Mouse (Mus musculus) heart, postnatal 10 days (tissue): Measurements from ENCODE around the gene Slc22a29. TPM values are rescaled to one million over a fixed set of nuclear protein-coding genes. Genes with fewer than 3 reads are reported as not detected.
A peak's percentile ranks its signal among the peaks of the same experiment; 100 is the strongest.
"Not testable (repeated sequence)": the region's sequence is repeated elsewhere in the genome, so short reads cannot be mapped to it uniquely, and the experiment has no call there.

Source experiments
- DNase-seq, 2 experiments: peaks; one replicate each; pipeline ENCODE4 v3.0.0; 2021
- intact Hi-C: fragments of 180-260 bp; cut with DNase I; formaldehyde crosslinking; loops from one replicate; pipeline ENCODE4 v1.15.1; 2025
- total RNA-seq, 2 experiments: library from RNA; stranded (reverse); gene quantifications; 2 replicates each; pipeline ENCODE4 v1.2.3; 2021

Gene Slc22a29
- not detected for total RNA-seq

DNA sequence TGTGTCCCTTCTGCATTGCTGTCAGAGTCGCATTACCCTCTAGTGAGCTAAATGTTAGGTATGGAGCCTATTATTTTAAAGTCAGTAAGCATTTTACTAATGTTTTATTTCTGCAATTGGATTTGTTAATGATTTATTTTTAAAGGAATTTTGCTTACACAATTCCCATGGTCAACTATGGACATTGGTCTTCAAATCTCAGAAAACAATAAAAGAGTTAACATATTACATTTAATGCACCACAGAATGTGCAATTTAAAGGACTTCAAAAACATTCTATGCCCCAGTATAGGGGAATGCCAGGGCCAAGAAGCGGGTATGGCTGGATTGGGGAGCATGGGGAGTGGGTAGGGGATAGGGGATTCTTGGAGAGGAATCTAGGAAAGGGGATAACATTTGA lies at the start of gene Slc22a29:
Gene Slc22a29 (minus strand): TSS at position 101 of the 400 bp plus-strand sequence.
- no peak for DNase-seq
- intact Hi-C loops: no loop called here

DNA sequence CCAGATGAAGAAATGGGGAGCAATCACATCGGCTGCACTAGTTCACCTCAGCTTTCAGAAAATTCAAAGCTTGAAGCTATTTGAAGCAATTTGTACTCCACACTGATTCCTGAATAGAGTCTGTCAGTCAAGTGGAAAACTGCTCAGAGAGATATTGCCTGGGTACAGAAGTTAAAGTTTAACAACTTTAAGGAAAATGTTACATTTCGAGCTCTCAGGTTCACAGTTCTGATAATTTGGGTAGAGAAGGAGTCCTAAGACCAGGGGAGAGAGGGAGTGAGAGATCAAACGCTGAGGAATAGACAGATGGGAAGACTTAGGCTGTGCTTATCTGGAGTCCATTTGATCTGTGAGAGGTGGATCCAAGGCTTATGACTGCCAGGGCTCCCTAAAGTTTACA lies 46.6 kb upstream of the Slc22a29 start:
- intact Hi-C loops: no loop called here
- DNase-seq: no peak

DNA sequence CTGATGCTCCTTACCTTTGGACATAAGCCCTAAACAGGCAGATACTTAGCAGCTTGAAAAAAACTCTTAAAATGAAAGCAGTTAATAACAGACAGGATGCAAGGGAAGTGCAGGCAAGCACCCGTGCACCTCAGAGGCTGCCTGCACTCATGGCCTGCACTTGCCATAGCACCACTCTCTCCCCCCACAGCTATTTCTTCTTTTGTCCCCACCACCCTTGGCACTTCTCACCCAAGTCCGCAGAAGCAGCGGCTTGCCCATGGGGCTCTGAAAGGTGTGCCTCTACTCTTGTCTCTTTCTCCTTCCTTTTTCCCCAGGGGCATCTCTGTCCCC lies 34.0 kb upstream of the Slc22a29 start:
- DNase-seq: no peak
- intact Hi-C loops: no loop called here

DNA sequence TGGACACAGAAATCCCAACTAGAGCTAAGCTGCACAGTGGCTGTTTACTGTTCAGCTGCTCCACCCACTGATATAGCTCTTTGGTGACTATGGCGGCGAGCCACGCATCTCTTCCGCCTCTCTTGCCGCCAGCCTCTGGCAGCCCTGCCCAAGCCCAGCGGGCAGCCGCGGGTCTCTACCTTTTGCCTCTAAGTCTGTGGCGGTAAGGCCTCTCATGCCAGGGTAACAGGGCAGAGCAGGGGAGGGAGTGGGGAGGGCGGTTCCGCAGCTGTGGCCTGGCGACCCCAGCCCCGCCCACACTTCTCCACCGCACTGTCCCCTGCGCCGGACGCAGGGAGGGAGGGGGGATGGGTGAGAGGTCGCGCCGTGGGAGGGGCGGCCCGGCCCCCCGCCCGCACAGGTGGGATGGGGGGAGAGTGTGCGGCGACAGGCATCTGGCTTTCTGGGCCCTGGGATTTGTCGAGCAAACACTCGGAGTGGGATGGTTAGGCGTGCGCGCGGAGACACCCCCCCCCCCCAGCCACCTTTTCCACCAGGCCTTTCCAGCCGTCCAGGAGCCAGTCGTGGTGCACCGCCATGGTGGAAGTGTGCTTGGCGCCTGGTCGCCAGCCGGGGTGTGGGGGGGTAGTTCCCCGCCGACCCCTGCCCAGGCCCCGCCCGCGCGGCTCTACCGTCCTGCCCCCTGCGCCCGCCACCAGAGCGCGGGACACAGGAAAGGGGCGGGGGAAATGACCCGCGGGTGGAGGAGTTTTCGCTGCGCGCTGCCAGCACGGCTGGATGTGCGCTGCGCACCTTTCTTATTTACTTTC lies 33.4 kb upstream of the Slc22a29 start:
- intact Hi-C loops: no loop called here
- DNase-seq: peak; percentile 20 to 23

DNA sequence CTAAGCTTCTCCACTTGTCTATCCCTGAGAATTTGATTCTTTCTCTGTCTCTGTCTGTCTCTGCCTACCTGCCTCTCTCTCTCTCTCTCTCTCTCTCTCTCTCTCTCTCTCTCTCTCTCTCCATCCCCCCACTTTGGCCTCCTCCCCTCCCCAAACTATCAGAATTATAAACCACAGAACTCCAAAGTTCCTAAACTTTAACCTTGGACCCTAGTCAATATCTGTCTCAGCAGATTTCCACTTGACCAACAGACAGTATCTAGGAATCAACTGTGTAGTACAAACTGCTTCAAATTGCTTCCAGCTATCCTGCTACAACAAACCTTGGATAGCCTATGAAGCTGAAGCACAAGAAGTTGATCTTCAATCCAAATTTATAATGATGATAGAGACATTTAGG lies 10.2 kb upstream of the Slc22a29 start:
- DNase-seq: no peak
- intact Hi-C loops: no loop called here

DNA sequence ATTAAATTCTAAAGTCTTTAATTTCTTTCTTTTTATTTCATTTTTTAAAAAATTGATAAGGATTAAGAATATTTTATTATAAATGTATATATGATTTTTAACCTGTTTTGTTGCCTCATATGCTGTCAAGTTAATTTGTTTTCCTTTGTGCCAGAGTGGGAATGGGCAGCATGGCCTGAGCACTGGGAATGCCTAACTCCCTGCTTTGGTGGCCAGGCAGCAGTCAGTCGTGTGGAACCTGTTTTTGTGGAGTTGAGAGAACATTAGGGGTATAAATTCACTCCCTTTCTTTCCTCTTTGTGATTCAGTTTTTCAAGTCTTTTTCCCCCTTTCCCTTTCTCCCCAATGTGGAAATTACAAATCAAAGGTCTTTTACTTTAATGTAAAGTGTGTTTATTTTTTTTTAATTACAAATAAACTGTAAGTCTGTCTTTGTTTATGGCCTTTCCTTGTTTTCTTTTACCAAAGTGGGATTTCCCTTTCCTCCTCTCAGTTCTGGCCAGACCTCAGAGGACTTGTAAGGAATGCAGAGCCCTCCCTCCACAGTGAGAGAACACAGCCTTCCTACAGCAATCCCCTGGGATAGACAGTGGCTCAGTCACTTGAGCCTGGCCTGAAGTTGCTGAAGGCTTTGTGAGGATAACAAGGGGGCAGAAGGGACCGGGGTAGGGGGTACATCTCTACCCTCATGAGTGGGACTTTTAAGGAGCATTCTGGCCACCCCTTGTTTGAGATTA lies 69.7 kb downstream of the Slc22a29 start:
- intact Hi-C loops: no loop called here
- no peak for DNase-seq

DNA sequence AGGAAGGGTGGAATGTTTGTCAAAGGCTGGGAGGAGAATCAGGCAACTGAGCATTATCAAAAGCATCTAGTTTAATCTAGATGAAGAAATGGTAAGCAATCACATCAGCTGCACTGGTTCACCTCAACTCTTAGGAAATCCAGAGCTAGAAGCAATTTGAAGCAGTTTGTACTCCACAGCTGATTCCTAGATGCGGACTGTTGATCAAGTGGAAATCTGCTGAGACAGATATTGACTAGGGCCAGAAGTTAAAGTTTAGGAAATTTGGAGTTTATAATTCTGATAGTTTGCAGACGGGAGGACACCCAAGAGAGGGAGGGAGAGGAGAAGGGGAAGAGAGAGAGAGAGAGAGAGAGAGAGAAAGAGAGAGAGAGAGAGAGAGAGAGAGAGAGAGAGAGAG lies 76.0 kb downstream of the Slc22a29 start:
- DNase-seq, intact Hi-C loops: not testable (repeated sequence)

DNA sequence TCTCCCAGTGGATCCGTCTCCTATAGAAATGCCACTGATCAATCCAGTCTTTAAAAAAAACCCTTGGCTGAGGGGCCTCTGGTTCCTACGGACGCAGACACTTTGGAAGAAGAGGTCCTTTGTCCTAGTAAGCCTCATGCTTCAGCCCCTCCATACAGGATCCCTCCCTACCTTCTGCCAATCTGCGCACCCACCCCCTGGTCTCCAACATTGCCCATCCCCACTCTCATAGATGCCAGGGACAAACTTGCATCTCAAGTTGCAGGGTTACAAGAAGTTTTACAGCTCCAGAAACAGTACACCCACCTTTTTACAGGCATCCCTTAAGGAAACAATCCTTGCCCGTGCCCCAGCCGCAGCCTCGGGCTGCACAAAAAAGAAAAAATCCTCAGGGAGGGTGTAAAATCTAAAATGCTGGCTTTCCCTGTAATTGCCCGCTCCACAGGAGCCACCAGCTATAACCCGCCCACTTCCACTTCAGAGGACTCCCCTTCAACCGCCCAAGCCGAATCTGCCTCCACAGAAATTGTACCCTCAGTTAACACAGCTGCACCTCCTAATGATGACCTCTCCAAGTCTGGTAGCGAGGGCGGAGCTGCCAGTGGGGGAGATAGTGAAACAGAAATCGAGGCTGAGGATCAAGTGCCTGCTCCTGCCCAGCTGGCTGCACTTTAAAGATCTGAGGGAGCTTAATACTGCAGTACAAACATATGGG lies 84.4 kb downstream of the Slc22a29 start:
- DNase-seq, intact Hi-C loops: not testable (repeated sequence)

DNA sequence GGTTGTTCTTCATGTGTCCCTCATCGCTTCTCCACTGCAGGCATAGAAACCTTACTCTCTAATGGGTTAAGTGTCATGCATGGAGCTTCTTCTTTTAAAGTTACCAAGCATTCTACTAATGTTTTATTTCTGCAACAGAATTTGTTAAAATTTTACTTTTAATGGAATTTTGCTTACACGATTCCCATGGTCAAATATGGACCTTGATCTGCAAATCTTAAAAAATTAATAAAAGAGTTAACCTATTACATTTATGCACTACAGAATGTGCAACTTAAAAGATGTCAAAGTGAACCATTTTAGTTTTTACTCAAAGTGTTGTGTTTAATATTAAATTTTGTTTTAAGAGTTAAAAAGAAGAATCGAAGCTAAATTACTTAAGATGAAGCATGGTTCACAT lies 86.8 kb downstream of the Slc22a29 start, which contains the start of gene Slc22a28:
Gene Slc22a28 (minus strand): TSS at position 102 of the 400 bp plus-strand sequence.
- intact Hi-C loops, DNase-seq: not testable (repeated sequence)

Other genes starting within 250 kb of the Slc22a29 start
- gene Slc22a28, start 86.9 kb downstream of the Slc22a29 start, total RNA-seq: not detected
- not detected for gene Slc22a30, start 186.2 kb upstream of the Slc22a29 start, total RNA-seq